Mouse (Mus musculus): ENCODE measurements around the gene Abca13. TPM values are rescaled to one million over a fixed set of nuclear protein-coding genes. Genes with fewer than 3 reads are reported as not detected.

Gene Abca13
- total and polyA plus RNA-seq, 3 experiments, result 0.22 TPM; not detected in 2

DNA sequence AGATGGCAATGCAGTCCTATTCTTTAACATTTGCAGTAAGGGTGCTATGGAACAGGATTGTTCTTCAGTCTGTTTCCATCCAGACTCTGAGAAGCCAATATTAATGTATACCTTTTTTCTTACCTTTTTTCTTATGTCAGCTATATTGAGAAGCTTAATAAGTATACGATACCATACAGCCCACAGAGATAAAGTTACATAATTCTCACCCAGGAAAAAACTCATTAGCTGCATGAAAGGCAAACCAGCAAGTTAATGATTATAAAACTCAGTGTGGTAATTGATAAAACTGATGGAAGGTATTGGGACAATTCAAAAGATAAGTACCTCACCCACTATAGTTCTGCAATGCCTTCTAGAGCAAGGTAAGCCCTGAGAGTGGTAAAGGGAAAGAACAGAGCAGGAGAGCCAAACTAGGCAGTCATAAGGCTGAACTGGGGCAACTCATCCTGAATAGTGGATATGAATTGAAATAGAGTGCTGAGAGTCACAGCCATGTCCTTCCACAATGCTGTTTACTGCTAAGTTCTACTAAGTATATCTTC lies 342.0 kb downstream of the Abca13 start:
- H3K4me3 ChIP-seq (ENCODE audit: low read depth, low read length), result no peak overlapping the region
- H3K27me3 ChIP-seq (ENCODE audit: insufficient read depth, low read length), result no peaks in the 10 kb centered on the region
- no peak for TF ChIP-seq GATA2 (IDR thresholded peaks at IDR 0.05; ENCODE audit: borderline replicate concordance, low read depth, low read length)
- no peaks in the 10 kb centered on the region for H3K4me1 ChIP-seq (ENCODE audit: insufficient read depth, low read depth, low read length)
- ATAC-seq (ENCODE audit: extremely low read depth, insufficient number of reproducible peaks, low FRiP score, poor library complexity, severe bottlenecking) (no peak; the same call in 1 of the 2 replicates), DNase-seq (ENCODE audit: low spot score) (no peak)
- H3K36me3 ChIP-seq (replicated peaks), result no peaks in the 10 kb centered on the region
- H3K9me3 ChIP-seq (replicated peaks), result no peaks in the 10 kb centered on the region

DNA sequence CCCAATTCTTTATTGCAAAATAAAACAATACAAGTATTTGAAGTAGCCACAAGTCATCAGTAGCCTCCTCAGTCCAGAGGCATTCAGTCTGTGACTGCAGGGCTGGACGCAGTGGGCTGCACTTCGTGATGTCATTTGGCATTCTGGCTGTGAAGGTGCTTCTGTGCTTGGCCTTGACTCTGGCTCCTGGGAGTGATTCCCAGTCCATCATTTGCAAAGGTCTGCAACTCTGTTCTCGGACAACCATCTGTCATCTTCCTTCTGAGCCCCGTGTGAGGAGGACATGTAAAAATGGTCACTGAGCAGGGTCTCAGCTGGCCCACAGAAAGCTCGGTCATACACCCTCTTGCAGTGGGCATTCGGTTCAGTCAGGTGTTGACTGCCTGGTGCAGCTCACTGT lies 345.1 kb downstream of the Abca13 start:
- Histone ChIP-seq H3K4me3 (ENCODE audit: low read depth, low read length) (no peak overlapping the region), H3K4me1 (ENCODE audit: insufficient read depth, low read depth, low read length) (no peaks in the 10 kb centered on the region), H3K36me3 (replicated peaks) (no peaks in the 10 kb centered on the region), H3K9me3 (replicated peaks) (no peaks in the 10 kb centered on the region), H3K27me3 (ENCODE audit: insufficient read depth, low read length) (no peaks in the 10 kb centered on the region)
- no peak for TF ChIP-seq GATA1 (IDR thresholded peaks at IDR 0.05; ENCODE audit: borderline replicate concordance, low read length)
- no peak for TF ChIP-seq TAL1 (conservative IDR thresholded peaks at IDR 0.05; ENCODE audit: low read depth, low read length)
- TF ChIP-seq GATA2 (IDR thresholded peaks at IDR 0.05; ENCODE audit: borderline replicate concordance, low read depth, low read length), result no peak
- ATAC-seq (ENCODE audit: extremely low read depth, insufficient number of reproducible peaks, low FRiP score, poor library complexity, severe bottlenecking) (no peak), DNase-seq (ENCODE audit: low spot score) (no peak)

DNA sequence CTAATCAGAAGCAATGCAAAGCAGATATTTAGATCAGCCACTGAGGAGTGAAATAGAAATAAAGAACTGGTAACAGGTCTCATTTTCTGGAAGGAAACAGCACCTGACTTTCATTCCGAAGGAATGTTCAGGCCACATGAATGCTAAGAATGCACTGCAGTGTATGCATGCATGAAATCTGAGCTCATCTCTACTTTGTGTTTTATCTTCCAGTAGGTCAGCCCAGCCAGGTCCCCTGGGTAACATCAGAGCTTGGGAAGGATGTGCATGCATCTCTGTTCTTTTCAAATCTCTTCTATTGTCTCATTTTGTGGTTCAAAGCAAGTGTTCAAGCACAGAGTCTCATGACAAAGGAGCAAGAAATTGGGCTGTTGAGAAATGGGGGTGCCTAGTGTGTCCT lies 346.6 kb downstream of the Abca13 start:
- TF ChIP-seq TAL1 (conservative IDR thresholded peaks at IDR 0.05; ENCODE audit: low read depth, low read length) (no peak), GATA1 (IDR thresholded peaks at IDR 0.05; ENCODE audit: borderline replicate concordance, low read length) (no peak), GATA2 (IDR thresholded peaks at IDR 0.05; ENCODE audit: borderline replicate concordance, low read depth, low read length) (no peak), CTCF (IDR thresholded peaks at IDR 0.05; ENCODE audit: low read depth, low read length) (no peak), POLR2AphosphoS5 (IDR thresholded peaks at IDR 0.05; ENCODE audit: insufficient replicate concordance, low read depth, low read length) (no peak)
- H3K36me3 ChIP-seq (replicated peaks), result no peaks in the 10 kb centered on the region
- no peak overlapping the region for H3K4me3 ChIP-seq (ENCODE audit: low read depth, low read length)
- no peaks in the 10 kb centered on the region for H3K9me3 ChIP-seq (replicated peaks)
- H3K4me1 ChIP-seq (ENCODE audit: insufficient read depth, low read depth, low read length), result no peaks in the 10 kb centered on the region
- no peaks in the 10 kb centered on the region for H3K27me3 ChIP-seq (ENCODE audit: insufficient read depth, low read length)
- ATAC-seq (ENCODE audit: extremely low read depth, insufficient number of reproducible peaks, low FRiP score, poor library complexity, severe bottlenecking), result no peak
- DNase-seq (ENCODE audit: low spot score), result no peak

DNA sequence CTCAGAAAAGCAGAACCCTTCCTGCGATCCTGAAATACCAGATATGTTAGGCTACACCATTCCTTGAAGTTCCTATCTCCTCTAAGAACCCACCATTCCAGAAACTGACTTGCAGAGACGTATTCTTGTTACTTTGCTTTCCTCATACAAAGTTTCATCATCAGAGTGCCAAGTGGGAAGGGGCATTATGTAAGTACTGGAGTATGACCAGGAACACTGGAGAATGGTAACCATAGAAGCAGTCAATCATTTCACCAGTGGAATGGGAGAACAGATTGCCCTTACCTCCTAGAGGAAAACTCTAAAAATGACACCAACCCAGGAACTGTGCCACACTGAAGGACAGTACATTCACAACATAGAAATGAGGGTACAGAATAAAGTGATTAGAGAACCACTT lies 368.3 kb downstream of the Abca13 start:
- no peak for ATAC-seq (ENCODE audit: extremely low read depth, insufficient number of reproducible peaks, low FRiP score, poor library complexity, severe bottlenecking)
- TF ChIP-seq GATA2 (IDR thresholded peaks at IDR 0.05; ENCODE audit: borderline replicate concordance, low read depth, low read length), result no peak
- H3K36me3 ChIP-seq (replicated peaks), result no peaks in the 10 kb centered on the region
- DNase-seq (ENCODE audit: low spot score), result no peak
- no peaks in the 10 kb centered on the region for H3K27me3 ChIP-seq (ENCODE audit: insufficient read depth, low read length)
- no peaks in the 10 kb centered on the region for H3K9me3 ChIP-seq (replicated peaks)
- H3K4me1 ChIP-seq (ENCODE audit: insufficient read depth, low read depth, low read length), result no peaks in the 10 kb centered on the region
- no peak overlapping the region for H3K4me3 ChIP-seq (ENCODE audit: low read depth, low read length)

DNA sequence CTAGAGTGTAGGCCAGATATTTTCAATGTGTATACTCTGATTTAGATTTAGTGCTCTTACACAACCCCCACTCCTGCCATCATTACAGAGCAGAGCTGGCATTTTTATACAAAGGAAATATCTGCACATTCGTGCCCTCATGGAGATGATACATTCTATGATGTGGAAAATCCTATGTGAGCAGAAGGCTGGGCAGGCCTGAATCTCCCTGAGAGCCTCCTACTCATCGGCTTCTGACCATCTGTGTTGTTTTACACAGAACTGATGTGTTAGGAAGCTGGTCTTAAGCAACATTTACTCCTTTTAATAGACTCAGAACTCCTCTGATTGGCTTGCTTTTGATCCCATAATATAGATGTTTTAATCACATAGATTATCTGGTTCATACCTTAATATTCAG lies 376.6 kb downstream of the Abca13 start:
- no peaks in the 10 kb centered on the region for H3K36me3 ChIP-seq (replicated peaks)
- no peak overlapping the region for H3K4me3 ChIP-seq (ENCODE audit: low read depth, low read length)
- ATAC-seq (ENCODE audit: extremely low read depth, insufficient number of reproducible peaks, low FRiP score, poor library complexity, severe bottlenecking) (no peak), DNase-seq (ENCODE audit: low spot score) (no peak)
- no peaks in the 10 kb centered on the region for H3K9me3 ChIP-seq (replicated peaks)
- no peaks in the 10 kb centered on the region for H3K27me3 ChIP-seq (ENCODE audit: insufficient read depth, low read length)
- no peaks in the 10 kb centered on the region for H3K4me1 ChIP-seq (ENCODE audit: insufficient read depth, low read depth, low read length)
- TF ChIP-seq GATA1 (IDR thresholded peaks at IDR 0.05; ENCODE audit: borderline replicate concordance, low read length) (no peak), GATA2 (IDR thresholded peaks at IDR 0.05; ENCODE audit: borderline replicate concordance, low read depth, low read length) (no peak), TAL1 (conservative IDR thresholded peaks at IDR 0.05; ENCODE audit: low read depth, low read length) (no peak), CTCF (IDR thresholded peaks at IDR 0.05; ENCODE audit: low read depth, low read length) (no peak), POLR2AphosphoS5 (IDR thresholded peaks at IDR 0.05; ENCODE audit: insufficient replicate concordance, low read depth, low read length) (no peak)

DNA sequence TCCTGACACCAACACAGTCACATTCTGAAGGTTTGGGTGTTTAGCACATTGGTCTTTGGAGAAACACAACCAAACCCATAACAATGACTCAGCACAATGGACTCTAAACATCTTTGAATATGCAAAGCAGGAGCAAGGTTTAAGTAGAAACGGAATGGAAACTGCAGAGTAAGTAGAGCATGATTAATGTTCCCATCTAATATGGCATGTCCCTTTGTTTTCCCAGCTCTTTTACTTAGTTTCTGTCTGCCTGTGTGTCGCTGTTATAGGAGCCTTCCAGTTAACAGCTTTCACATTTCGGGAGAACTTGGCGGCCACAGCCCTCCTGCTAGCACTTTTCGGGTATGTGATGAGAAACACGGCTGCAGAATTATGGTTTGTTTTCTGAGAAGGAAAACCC lies 378.6 kb downstream of the Abca13 start:
- Histone ChIP-seq H3K4me3 (ENCODE audit: low read depth, low read length) (no peak overlapping the region), H3K4me1 (ENCODE audit: insufficient read depth, low read depth, low read length) (no peaks in the 10 kb centered on the region), H3K36me3 (replicated peaks) (no peaks in the 10 kb centered on the region), H3K9me3 (replicated peaks) (no peaks in the 10 kb centered on the region), H3K27me3 (ENCODE audit: insufficient read depth, low read length) (no peaks in the 10 kb centered on the region)
- ATAC-seq (ENCODE audit: extremely low read depth, insufficient number of reproducible peaks, low FRiP score, poor library complexity, severe bottlenecking), result no peak
- TF ChIP-seq TAL1 (conservative IDR thresholded peaks at IDR 0.05; ENCODE audit: low read depth, low read length), result no peak
- no peak for TF ChIP-seq GATA1 (IDR thresholded peaks at IDR 0.05; ENCODE audit: borderline replicate concordance, low read length)
- DNase-seq (ENCODE audit: low spot score), result no peak

DNA sequence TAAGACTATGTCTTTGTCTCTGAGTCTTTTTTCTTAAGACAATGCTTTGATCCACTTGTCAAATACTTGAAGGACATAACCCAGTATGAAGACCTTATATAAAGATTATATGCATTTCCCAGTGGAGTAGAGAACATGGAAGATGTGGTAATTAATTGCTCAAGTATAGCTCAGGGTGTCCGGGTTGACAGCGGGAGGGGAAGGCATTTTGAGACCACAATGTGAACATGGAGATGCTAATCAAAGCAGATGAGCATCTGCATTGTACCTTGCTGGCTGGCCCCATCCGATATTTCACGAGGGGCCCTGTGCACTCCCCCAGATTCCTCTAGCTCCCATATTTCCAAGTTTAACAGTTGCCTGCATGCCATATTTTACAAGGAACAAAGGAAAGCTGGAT lies 383.2 kb downstream of the Abca13 start:
- H3K4me1 ChIP-seq (ENCODE audit: insufficient read depth, low read depth, low read length), result no peaks in the 10 kb centered on the region
- H3K27me3 ChIP-seq (ENCODE audit: insufficient read depth, low read length), result no peaks in the 10 kb centered on the region
- no peak overlapping the region for H3K4me3 ChIP-seq (ENCODE audit: low read depth, low read length)
- TF ChIP-seq GATA1 (IDR thresholded peaks at IDR 0.05; ENCODE audit: borderline replicate concordance, low read length) (no peak), POLR2AphosphoS5 (IDR thresholded peaks at IDR 0.05; ENCODE audit: insufficient replicate concordance, low read depth, low read length) (no peak), CTCF (IDR thresholded peaks at IDR 0.05; ENCODE audit: low read depth, low read length) (no peak), TAL1 (conservative IDR thresholded peaks at IDR 0.05; ENCODE audit: low read depth, low read length) (no peak), GATA2 (IDR thresholded peaks at IDR 0.05; ENCODE audit: borderline replicate concordance, low read depth, low read length) (no peak)
- ATAC-seq (ENCODE audit: extremely low read depth, insufficient number of reproducible peaks, low FRiP score, poor library complexity, severe bottlenecking) (no peak), DNase-seq (ENCODE audit: low spot score) (no peak)
- no peaks in the 10 kb centered on the region for H3K9me3 ChIP-seq (replicated peaks)
- H3K36me3 ChIP-seq (replicated peaks), result no peaks in the 10 kb centered on the region

All from G1E (cell line).